Mouse (Mus musculus) ES-Bruce4 (cell line): ENCODE results near the gene Znrf3.

Experiments used
- CTCF ChIP-seq: IDR thresholded peaks from one replicate; pipeline ENCODE4 v1.8.1; 2011; ENCODE audit warnings: low read depth, low read length
- EP300 ChIP-seq: IDR thresholded peaks from 2 replicates; pipeline ENCODE4 v1.6.1; 2011; ENCODE audit warnings: low read depth, low read length; ENCODE audit not compliant: insufficient read depth
- POLR2A ChIP-seq: IDR thresholded peaks from one replicate; pipeline ENCODE4 v1.8.1; 2011; ENCODE audit warnings: low read length; ENCODE audit not compliant: insufficient read depth

- TF ChIP-seq POLR2A (no peak), CTCF (no peak), EP300 (no peak)
Measured at GRCm38 (mm10) chr11:5253528-5253927, 191.1 kb downstream of the Znrf3 start.
